Mouse (Mus musculus) layer of hippocampus, adult 2 months (tissue): ENCODE measurements around the gene Nsun2. TPM values are rescaled to one million over a fixed set of nuclear protein-coding genes. Genes with fewer than 3 reads are reported as not detected.

Experiments used
- DNase-seq, 2 experiments: peaks; one replicate each; pipeline ENCODE4 v3.0.0; 2022; ENCODE audit warnings: low spot score in 2 of 2
- H3K27ac ChIP-seq: fragments of 200-600 bp; 2 replicates; pipeline ENCODE4 v1.8.1; 2022
- H3K4me3 ChIP-seq: fragments of 200-600 bp; 2 replicates; pipeline ENCODE4 v1.8.1; 2022; ENCODE audit warnings: mild to moderate bottlenecking
- CTCF ChIP-seq: fragments of 200-600 bp; conservative IDR thresholded peaks from 2 replicates; pipeline ENCODE4 v1.8.1; 2022; ENCODE audit warnings: antibody characterized with exemption, mild to moderate bottlenecking, moderate library complexity
- total RNA-seq, 2 experiments: library from RNA; stranded (reverse); gene quantifications; 2 replicates each; pipeline ENCODE4 v1.2.3; 2021

Nsun2 gene
- total RNA-seq, 2 experiments from 2014 or later: 99.2 to 99.8 TPM

DNA sequence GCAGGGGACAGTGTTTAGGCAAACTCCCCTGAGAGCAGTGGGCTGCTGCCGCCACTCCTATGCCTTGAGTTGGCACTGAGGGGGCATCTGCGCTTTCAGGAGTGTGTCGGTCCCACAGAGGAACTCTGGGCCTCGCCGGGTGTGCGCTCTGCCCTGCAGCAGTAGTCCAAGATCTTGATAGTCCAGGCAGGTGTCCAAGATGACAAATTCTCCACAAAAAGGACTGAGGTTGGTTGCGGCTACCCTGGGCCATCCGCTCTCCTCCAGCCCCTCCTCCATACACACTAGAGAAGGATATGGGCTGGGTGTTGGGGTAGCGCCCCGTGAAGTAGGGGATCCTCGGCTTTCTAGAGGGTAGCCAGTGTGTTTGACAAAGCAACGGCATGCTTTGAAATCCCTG, 10.0 kb downstream of the Nsun2 start:
- no peak for TF ChIP-seq CTCF
- H3K27ac ChIP-seq: 0 out of 2 replicates have a peak overlapping the region, but pooled peaks have one; percentile 61
- DNase-seq: no peak
- H3K4me3 ChIP-seq: no peak overlapping the region

DNA sequence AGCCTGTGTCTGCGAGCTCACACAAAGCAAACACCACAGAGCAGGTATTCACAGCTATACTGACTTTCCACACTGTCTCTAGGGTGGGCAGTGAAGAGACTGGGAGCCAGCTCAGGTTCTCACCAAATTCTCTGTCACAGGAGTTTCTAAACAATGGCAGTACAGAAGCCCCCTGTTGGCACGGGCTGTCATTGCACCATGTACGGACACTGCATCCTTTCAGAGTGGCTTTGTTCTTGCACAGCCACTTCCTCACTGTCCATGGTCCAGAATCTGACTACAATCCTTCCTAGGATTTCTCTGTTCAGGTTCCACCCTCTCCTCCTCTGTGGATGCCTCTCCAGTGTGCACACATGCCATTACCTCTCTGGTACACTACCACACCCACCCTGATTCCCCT, 11.5 kb downstream of the Nsun2 start:
- no peak for DNase-seq
- TF ChIP-seq CTCF: peak; percentile 72
- Histone ChIP-seq H3K4me3 (no peak overlapping the region), H3K27ac (no peak overlapping the region)

DNA sequence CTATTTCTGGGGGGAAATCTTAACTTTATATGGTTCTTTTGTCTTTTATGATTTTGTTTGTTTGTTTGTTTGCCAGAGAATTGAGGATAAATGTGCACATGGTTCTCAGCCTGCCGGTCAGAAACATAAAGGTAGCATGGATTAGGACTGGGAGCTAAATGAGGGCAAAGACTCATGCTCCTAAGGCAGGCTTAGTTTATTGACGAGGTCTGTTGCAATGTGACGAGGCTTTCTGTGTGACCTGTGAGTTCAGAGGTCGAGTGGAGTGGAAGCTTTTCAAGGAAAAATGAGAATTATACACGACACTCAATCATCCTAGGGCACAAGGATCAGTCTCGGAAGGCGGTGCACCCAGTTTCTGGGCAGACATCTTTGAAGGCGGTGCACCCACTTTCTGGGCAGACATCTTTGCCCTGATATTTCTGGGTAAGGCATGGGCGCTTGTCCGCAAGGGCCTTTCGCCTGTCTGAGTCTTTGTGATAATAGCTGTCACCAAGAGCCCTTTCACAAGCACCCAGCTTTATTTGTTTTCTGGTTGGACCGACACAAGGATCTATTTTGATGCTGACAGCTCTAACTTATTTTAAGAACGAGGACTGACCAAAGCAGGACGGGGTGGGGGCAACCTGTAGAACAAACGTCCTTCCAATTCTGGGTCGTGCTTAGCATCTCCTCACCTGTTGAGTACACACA, 14.1 kb downstream of the Nsun2 start:
- TF ChIP-seq CTCF: no peak
- Histone ChIP-seq H3K4me3 (no peak overlapping the region), H3K27ac (no peak overlapping the region)
- no peak for DNase-seq

DNA sequence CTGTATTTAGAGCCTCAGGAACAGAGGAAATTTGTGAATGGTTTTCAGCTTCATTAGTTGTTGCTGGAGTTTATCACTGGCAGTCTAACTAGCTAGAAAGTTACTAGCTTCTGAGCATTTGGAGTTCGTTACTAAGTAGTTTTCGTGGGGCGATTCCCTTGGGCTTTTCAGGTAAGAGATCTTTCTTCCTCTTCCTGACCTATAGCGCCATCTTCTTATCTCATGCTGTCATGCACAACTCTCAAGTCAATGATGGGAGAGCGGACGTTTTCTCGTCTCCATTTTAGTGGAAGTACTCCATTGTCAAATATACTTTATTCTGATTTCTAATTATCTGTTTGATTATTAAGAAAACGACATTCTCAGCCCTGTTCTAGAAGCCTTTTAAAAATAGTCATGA, 16.4 kb downstream of the Nsun2 start:
- Histone ChIP-seq H3K27ac (no peak overlapping the region), H3K4me3 (no peak overlapping the region)
- DNase-seq: no peak
- peak; percentile 61 for TF ChIP-seq CTCF

DNA sequence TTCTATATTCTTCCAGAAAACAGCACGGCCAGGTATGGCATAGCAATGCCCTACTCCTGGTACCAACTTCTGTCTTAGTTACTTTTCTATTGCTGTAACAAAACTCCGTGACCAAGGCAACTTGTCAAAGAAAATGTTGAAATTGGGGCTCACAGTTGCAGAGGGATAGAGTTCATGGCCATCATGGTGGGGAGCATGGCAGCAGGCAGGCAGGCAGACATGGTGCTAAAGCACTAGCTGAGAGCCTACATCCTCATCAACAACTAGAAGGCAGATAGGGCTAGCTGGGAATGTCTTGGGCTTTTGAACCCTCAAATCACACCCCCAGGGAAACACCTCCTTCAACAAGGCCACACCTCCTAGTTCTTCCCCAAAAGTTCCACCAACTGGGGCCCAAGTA, 17.3 kb downstream of the Nsun2 start:
- H3K27ac ChIP-seq: no peak overlapping the region
- TF ChIP-seq CTCF: no peak
- DNase-seq: no peak
- H3K4me3 ChIP-seq: no peak overlapping the region

DNA sequence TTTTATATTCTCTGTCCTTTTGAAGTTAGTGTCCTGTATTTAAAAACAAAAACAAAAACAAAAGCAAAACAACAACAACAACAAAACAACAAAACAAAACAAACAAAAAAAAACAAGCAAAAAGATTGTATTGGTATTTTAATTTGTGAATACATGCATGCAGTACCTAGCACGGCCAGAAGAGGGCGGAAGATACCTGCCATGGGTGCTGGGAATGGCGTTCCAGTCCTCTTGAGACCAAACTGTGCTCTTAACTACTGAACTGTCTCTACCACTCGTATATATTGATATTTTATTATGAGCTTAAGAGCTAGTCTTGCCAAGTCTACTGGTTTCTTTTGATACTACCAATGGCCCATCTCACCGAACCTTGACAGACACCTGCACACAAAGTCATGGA, 19.5 kb downstream of the Nsun2 start:
- H3K27ac ChIP-seq: no peak overlapping the region
- TF ChIP-seq CTCF: peak; percentile 87
- H3K4me3 ChIP-seq: no peak overlapping the region
- DNase-seq: no peak

DNA sequence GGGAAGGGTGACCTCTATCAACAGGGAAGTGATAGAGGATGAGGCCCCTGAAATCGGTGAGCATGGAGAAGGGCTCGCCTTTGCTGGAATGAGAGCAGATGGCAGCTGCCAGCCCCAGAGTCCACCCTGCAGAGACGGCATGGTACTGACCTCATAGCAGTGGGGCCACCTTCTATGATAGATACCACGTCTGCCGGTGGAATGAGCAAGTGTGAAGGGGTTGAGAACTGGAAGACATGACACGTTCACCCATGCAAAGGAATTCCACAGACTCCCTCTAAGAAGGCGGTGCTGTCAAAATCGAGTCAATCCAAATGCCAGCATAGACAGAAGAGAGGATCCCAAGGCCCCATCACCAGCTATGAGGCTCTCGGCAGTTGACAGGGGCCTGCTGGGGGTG, 20.7 kb downstream of the Nsun2 start:
- DNase-seq: no peak
- Histone ChIP-seq H3K4me3 (no peak overlapping the region), H3K27ac (no peak overlapping the region)
- no peak for TF ChIP-seq CTCF

DNA sequence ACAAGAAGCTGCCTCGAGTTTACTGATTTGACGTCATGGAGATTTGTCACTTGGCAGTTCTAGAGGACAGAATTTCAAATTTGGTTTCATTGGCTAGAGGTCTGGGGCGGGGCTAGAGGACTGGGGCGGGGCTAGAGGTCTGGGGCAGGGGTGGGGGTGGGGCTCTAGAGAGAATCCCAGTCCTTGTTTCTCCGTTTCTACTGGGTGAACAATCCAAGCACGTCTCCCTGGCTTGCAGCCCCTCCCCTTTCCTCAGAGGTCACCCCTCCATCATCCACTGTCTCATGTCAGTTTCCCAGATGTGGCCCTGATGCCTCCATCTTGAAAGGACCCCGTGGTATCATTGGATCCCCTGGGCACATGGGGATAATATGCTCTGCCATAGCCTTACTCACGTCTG, 21.5 kb downstream of the Nsun2 start:
- no peak for TF ChIP-seq CTCF
- Histone ChIP-seq H3K27ac (no peak overlapping the region), H3K4me3 (no peak overlapping the region)
- DNase-seq: no peak

DNA sequence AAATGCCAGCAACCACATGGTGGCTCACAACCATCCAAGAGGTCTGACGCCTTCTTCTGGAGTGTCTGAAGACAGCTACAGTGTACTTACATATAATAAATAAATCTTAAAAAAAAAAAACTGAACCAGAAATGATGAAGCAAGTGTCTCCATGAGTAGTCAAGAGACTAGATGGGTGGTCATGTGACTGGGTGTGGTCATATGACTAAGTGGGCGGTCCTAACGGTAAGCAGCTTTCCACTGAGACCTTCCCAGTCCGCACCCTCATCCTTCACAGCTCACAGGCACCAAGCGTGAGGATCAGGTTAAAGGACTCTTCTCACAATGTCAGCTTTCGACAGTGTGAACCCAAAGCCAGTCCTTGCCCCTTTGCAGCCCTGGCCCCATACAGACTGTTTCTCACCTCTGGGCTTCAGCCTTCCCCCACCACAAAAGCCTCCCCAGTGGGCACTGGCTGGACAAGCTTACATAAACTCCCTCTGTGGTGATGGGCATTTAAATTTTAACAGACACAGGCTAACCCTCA, 22.5 kb downstream of the Nsun2 start:
- no peak for TF ChIP-seq CTCF
- no peak overlapping the region for H3K27ac ChIP-seq
- no peak overlapping the region for H3K4me3 ChIP-seq
- DNase-seq: no peak

DNA sequence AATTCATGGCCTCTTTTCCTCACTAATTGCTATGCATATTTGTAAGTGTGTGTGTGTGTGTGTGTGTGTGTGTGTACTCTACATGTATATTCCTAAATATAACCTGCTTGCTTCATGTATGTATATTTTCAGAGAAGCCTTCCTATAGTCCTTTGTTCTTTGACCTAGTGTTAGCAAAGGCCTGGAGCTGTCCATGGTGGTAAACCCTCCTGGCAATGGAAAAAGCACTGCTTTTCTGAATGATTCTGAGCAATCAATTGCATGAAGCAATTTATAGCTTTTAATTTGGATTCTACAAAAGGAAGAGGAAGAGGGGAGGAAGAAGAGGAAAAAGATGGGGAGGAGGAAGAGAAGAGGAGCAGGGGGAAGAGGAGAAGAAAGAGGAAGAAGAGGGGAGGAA, 23.2 kb downstream of the Nsun2 start:
- no peak for DNase-seq
- no peak for TF ChIP-seq CTCF
- no peak overlapping the region for H3K4me3 ChIP-seq
- no peak overlapping the region for H3K27ac ChIP-seq

DNA sequence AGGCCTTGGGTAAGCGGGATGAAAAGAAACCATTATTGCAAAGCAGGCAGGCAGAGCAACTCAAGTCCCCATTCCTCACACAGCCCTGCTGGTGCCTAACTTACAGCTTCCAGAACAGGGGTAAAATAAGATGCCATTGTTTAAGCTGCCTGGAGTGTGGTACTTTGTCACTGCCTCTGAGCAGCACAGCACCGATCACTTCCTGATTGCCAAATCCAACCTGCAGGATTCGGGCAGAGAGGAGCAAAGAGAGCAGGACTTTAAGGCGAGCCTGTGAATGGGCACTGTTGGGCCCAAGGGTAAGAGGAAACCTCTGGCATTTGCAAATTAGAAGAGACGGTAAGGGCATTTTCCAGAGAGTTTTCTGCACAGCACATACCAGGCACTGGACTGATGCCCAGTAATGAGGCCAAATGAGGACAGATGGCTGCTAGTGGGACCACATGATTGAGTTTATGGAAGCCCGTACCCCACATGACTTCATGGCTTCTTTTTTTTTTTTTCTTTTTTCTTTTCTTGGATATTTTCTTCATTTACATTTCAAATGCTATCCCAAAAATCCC, 24.6 kb downstream of the Nsun2 start:
- Histone ChIP-seq H3K27ac (peak overlapping the region; percentile 19; the same call in 1 of the 2 replicates), H3K4me3 (no peak overlapping the region)
- no peak for TF ChIP-seq CTCF
- peak in 1 of 2 experiments; percentile 42 for DNase-seq

DNA sequence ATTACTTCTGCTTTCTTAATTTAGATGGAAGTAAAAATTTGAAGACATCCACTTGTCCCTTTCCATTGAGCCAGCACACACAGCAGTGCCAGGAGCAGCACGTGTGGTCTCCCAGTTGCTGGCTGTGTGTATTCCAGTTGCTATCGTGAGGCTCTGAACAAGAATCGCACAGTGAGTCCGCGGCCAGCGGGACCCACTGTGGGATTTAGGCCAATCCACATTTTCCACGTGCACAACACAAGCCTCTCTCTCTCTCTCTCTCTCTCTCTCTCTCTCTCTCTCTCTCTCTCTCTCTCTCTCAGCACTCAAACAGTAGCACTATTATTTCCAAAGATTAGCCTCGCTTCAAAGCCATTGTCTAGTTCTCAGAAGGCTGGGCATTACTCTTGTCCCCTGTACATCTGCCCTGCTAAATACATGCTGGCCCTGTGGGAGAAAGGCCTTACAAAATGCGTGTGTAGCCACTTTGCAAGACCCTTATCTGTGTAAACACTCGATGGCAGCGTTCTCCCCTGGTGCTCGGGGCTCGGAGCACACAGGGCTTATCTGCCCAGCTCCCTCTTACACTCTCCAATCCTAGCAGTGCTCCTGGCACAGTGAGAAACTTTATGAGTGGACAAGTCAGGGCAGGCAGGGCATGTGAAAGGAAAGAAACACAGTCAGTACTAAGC, 25.9 kb downstream of the Nsun2 start:
- Histone ChIP-seq H3K27ac (peak overlapping the region; percentile 81), H3K4me3 (no peak overlapping the region)
- DNase-seq: no peak
- no peak for TF ChIP-seq CTCF

DNA sequence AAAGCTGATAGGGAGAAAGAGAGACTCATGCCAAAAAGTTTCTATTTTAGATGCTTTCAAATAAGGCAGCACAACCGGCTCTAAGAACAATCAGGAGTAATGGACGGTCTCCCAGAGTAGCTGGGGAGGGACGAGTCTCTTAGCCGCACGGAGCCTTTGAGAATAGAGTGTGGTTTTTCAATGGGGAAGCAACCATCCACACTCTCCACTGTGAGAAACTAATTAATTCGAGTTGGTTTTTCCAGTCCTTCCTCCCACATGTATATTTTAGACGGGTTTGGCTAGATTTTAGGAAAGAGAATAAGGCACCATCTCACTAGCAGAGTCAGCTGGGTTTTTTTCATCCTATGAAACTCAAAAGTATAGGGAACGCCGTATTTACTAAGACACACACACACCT, 28.5 kb downstream of the Nsun2 start:
- DNase-seq: no peak
- Histone ChIP-seq H3K4me3 (no peak overlapping the region), H3K27ac (no peak overlapping the region)
- TF ChIP-seq CTCF: no peak
